Mouse (Mus musculus) thymus, adult 2 months (tissue): Measurements from ENCODE around the gene Hexa. TPM values are rescaled to one million over a fixed set of nuclear protein-coding genes. Genes with fewer than 3 reads are reported as not detected.

ENCODE experiments used
- DNase-seq: peaks from one replicate; pipeline ENCODE4 v3.0.0; 2021
- H3K27ac ChIP-seq: fragments of 200-500 bp; 2 replicates; pipeline ENCODE4 v1.5.1; 2012; ENCODE audit warnings: low read length, control low read depth; ENCODE audit not compliant: control insufficient read depth, insufficient read depth
- H3K27me3 ChIP-seq: fragments of 200-500 bp; 2 replicates; pipeline ENCODE4 v1.6.1; 2012; ENCODE audit warnings: mild to moderate bottlenecking, low read length, moderate library complexity, mixed read lengths; ENCODE audit not compliant: control insufficient read depth, insufficient read depth
- H3K36me3 ChIP-seq: fragments of 200-500 bp; 2 replicates; pipeline ENCODE4 v1.6.1; 2012; ENCODE audit warnings: mild to moderate bottlenecking, low read length, moderate library complexity; ENCODE audit not compliant: control insufficient read depth, insufficient read depth
- H3K4me1 ChIP-seq: fragments of 200-500 bp; replicated peaks from 2 replicates; pipeline ENCODE4 v1.6.1; 2012; ENCODE audit warnings: low read length; ENCODE audit not compliant: control insufficient read depth, insufficient read depth
- H3K4me3 ChIP-seq: fragments of 200-500 bp; 2 replicates; pipeline ENCODE4 v1.5.1; 2012; ENCODE audit warnings: mild to moderate bottlenecking, low read length, control low read depth, moderate library complexity; ENCODE audit not compliant: control insufficient read depth, insufficient read depth
- CTCF ChIP-seq: fragments of 200-500 bp; IDR thresholded peaks from 2 replicates; pipeline ENCODE4 v1.5.1; 2012; ENCODE audit warnings: mild to moderate bottlenecking, control low read depth, low read length, moderate library complexity, borderline replicate concordance; ENCODE audit not compliant: control insufficient read depth, poor library complexity, insufficient read depth; ENCODE audit errors: extremely low read depth
- POLR2A ChIP-seq: fragments of 200-500 bp; IDR thresholded peaks from 2 replicates; pipeline ENCODE4 v1.6.1; 2012; ENCODE audit warnings: mild to moderate bottlenecking, low read length, control low read depth, moderate library complexity; ENCODE audit not compliant: control insufficient read depth, poor library complexity, insufficient read depth; ENCODE audit errors: extremely low read depth
- WGBS: fragments of 180-500 bp; shearing (Covaris S2); methylation state at CpG from one replicate; pipeline ENCODE4 v1.1.7; 2018; 5-methylcytosine and 5-hydroxymethylcytosine counted together
- polyA plus RNA-seq: library from polyadenylated mRNA; depleted of rRNA; stranded (reverse); fragments of >200 nt; gene quantifications from 2 replicates; pipeline ENCODE4 v1.2.3, GENCODE M21; 2012

The Hexa gene
- polyA plus RNA-seq, 1 experiment: 83.0 TPM

GRCm38 (mm10) chr9:59519396-59519795 is 19.9 kb upstream of the Hexa start:
- no peak for DNase-seq
- H3K27ac ChIP-seq: no peak overlapping the region
- H3K36me3 ChIP-seq: no peaks in the 10 kb centered on the region
- no peaks in the 10 kb centered on the region for H3K27me3 ChIP-seq
- WGBS: 90% methylated on average over 2 of the region's 2 CpGs
- no peaks in the 10 kb centered on the region for H3K4me1 ChIP-seq
- no peak overlapping the region for H3K4me3 ChIP-seq
- TF ChIP-seq POLR2A (no peak), CTCF (no peak)

- H3K27me3 ChIP-seq: no peaks in the 10 kb centered on the region
- H3K36me3 ChIP-seq: no peaks in the 10 kb centered on the region
- H3K4me3 ChIP-seq: no peak overlapping the region
- no peak for TF ChIP-seq POLR2A
- no peak for TF ChIP-seq CTCF
- no peak for DNase-seq
- no peaks in the 10 kb centered on the region for H3K4me1 ChIP-seq
- 41% methylated on average over 4 of the region's 4 CpGs for WGBS
- H3K27ac ChIP-seq: no peak overlapping the region
These were observed 16.4 kb upstream of the Hexa start for GRCm38 (mm10) chr9:59522906-59523305.

- H3K4me3 ChIP-seq: no peak overlapping the region
- no peak for DNase-seq
- no peak overlapping the region for H3K27ac ChIP-seq
- WGBS: 56% methylated on average over 6 of the region's 6 CpGs
- H3K36me3 ChIP-seq: no peaks in the 10 kb centered on the region
- no peaks in the 10 kb centered on the region for H3K27me3 ChIP-seq
- H3K4me1 ChIP-seq: no peaks in the 10 kb centered on the region
- TF ChIP-seq POLR2A (no peak), CTCF (no peak)
These were observed 12.6 kb upstream of the Hexa start for GRCm38 (mm10) chr9:59526727-59527126.

GRCm38 (mm10) chr9:59527580-59527979 is 11.8 kb upstream of the Hexa start:
- no peak overlapping the region for H3K4me3 ChIP-seq
- 93% methylated on average over 3 of the region's 3 CpGs for WGBS
- no peak for DNase-seq
- H3K27ac ChIP-seq: no peak overlapping the region
- TF ChIP-seq CTCF (no peak), POLR2A (no peak)
- H3K36me3 ChIP-seq: no peaks in the 10 kb centered on the region
- no peaks in the 10 kb centered on the region for H3K27me3 ChIP-seq
- no peaks in the 10 kb centered on the region for H3K4me1 ChIP-seq

- WGBS: 82% methylated on average over 2 of the region's 2 CpGs
- TF ChIP-seq CTCF (no peak), POLR2A (no peak)
- H3K27ac ChIP-seq: no peak overlapping the region
These were observed 11.1 kb upstream of the Hexa start for GRCm38 (mm10) chr9:59528274-59528673.

GRCm38 (mm10) chr9:59531645-59532044 is 7.7 kb upstream of the Hexa start:
- Histone ChIP-seq H3K27me3 (no peaks in the 10 kb centered on the region), H3K4me1 (no peaks in the 10 kb centered on the region), H3K4me3 (no peak overlapping the region), H3K36me3 (no peaks in the 10 kb centered on the region), H3K27ac (no peak overlapping the region)
- no peak for TF ChIP-seq CTCF
- no peak for TF ChIP-seq POLR2A
- WGBS: 55% methylated on average over 5 of the region's 5 CpGs
- no peak for DNase-seq

More at GRCm38 (mm10) chr9:59528274-59528673, 11.1 kb upstream of the Hexa start:
- Histone ChIP-seq H3K4me1 (no peaks in the 10 kb centered on the region), H3K36me3 (no peaks in the 10 kb centered on the region), H3K4me3 (no peak overlapping the region), H3K27me3 (no peaks in the 10 kb centered on the region)
- no peak for DNase-seq

- Histone ChIP-seq H3K27me3 (no peaks in the 10 kb centered on the region), H3K36me3 (no peaks in the 10 kb centered on the region), H3K4me1 (no peaks in the 10 kb centered on the region), H3K4me3 (no peak overlapping the region), H3K27ac (no peak overlapping the region)
- no peak for DNase-seq
- TF ChIP-seq CTCF (no peak), POLR2A (no peak)
- 81% methylated on average over 2 of the region's 2 CpGs for WGBS
These were observed 5.9 kb upstream of the Hexa start for GRCm38 (mm10) chr9:59533422-59533821.
